Mouse (Mus musculus): ENCODE results near the gene Cenpv.
"Not testable (repeated sequence)": the region's sequence is repeated elsewhere in the genome, so short reads cannot be mapped to it uniquely, and the experiment has no call there.

The Cenpv gene

DNA sequence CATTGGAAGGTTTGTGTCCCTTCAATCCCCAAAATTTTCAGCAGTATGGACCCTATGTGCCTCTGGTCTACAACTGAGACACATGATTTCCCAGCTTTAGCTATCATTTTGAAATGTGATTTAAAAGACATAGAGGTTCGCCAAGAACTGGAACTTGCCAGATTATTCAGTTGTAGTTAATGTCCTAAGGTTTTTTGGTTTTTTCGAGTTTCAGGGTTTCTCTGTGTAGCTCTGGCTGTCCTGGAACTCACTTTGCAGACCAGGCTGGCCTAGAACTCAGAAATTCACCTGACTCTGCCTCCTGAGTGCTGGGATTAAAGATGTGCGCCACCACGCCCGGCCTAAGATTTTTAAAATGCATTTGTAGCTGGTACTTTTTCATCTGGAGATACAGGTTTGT lies 14.6 kb upstream of the Cenpv start:
- no peak for DNase-seq

DNA sequence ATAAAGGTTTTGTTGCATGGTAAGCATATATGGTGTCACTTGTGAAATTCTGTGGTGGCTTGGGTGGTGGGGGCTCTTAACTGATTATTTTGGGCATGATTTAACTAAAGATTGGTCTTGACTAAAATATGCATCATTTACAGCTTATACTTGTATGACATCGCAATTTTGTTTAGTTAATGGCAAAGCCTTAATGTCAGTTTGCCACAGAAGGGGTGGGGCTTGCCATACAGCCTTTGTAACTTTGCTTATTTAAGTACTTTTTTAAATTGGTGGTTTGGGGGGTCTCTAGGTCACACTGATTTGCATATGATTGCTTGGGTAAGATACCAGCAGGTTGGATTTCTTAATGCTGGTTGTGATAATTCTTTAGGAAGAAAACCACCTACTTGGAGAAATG lies 14.1 kb upstream of the Cenpv start:
- DNase-seq, result no peak

DNA sequence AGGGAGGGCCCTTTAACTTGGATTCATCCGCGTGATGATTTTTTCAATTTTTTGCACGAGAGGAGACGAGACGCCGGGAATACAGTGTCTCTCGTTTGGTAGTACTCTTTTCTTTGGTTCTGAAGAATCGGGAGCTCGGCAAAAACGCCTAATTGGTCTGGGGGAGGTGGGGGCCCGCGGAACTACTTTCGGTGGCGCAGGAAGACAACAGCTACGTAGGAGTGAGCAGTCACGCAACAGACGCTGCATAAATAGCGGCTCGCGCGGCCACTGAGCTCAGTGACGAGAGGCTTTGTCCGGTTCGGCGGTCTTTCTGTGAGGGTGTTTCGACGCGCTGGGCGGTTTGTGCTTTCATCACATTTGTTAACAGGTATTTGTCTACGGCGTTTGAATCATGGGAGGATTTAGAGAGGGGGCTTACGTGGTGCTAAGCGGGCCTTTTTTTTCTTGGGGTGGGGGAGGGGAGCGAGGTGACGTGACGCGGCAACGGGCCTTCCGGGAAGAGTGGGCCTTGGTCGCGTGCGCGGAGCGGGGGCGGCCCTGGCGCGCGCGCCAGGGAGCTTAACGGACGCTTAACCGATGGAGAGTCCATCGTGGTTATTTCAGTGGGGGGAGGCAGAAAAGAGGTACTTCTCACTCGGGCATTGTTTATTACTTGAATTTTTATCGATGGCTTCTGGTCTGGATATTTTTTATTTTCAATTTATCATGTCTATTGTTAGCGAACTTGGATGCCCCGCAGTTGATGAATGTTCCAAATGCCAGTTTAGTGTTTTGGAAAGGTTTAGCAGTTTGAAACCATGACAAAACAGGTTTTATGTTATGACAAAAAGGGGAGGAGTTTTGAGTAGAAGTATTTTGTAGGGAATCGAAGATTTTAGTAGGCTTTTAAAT lies 12.4 kb upstream of the Cenpv start:
- DNase-seq, result peak; percentile 83 to 92

DNA sequence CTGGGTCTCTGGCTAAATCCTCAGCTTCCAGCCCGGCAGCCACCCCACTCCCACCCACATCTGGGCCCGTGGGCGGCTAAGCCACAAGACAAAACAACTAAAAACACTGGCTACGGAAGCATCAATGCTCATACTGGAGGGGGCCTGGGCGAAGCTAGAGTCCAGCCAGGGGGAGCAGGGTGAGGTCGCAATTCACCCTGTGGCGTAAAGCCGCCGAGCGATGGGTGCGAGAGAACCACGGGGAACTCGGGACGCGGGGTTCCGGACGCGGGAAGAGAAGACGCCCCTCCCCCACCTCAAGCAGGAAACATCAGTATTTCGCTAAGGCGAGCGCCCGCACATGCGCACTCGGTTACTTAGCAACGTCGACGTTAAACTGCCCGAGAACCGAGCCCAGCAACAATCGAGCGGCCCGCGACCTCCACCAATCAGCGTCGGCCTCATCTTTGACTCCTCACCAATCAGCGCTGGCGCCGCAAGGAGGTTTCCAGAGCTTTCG lies 11.7 kb upstream of the Cenpv start, which contains the start of gene Ubb:
Gene Ubb, plus strand, starts transcription at position 445 of the 499 bp plus-strand sequence.
- peak; percentile 99 for DNase-seq

DNA sequence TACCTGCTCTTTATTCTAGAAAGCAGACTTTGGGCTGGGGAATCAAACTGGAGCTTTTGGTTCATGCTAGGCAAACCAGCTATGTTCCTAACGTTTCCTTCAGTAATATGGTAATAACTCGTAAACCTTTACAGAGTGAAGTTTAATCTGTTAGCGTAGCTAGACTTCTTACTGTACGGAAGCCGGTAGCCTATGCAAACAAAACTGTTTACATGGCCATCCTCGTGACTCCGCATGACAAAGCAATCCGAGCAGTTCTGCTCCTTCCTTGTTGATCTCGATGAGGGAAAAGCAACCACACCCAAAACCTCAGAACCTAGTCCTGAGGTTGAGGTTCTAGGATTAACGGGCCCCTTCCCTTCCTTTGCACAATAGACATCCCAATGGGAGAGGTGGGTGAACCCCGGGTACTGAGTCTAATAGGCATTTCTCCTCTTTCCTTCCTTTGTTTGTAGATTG lies 11.2 kb upstream of the Cenpv start:
- DNase-seq, result peak; percentile 55 to 66

DNA sequence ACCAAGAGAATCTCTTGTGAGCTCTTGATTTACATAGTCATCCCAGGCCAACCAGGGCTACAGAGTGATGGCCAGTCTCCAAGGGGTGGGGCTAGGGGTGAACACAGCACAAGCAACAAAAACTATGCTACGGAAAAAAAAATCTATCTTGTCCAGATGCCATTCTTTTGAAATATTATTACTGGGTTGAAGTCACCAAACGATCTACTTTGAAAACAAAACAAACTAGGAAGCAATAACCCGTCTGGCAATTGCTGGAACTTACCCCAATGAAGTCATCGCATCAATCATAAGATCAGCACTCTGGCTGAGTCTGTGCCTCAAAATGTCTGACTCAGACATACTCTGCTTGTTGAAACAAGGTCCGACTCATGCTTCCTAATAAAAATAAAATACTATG lies 10.7 kb upstream of the Cenpv start:
- peak; percentile 70 to 77 for DNase-seq

- no peak for DNase-seq
These were observed 4.9 kb upstream of the Cenpv start for GRCm38 (mm10) chr11:62543991-62544390.

DNA sequence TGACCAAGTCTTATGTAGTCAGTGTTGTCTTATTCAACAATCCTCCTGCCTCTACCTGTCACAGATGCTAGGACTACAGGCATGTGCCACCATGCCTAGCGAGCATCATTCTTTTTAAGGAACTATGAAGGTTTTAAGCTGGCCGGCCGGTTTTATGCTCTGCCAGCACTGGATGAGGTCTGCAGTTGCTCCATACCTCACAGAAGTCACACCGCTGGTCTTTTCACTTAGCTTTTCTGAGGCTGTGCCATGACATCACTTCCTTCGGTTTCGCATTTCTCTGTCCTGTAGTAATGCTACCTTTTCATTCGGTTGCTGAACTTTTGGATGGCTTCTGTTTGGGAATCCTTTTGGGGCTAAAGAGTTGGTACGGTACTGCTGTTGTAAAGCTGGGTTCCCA lies 2.5 kb upstream of the Cenpv start:
- no peak for DNase-seq

GRCm38 (mm10) chr11:62540969-62541368 lies 1.9 kb upstream of the Cenpv start:
- no peak for DNase-seq

DNA sequence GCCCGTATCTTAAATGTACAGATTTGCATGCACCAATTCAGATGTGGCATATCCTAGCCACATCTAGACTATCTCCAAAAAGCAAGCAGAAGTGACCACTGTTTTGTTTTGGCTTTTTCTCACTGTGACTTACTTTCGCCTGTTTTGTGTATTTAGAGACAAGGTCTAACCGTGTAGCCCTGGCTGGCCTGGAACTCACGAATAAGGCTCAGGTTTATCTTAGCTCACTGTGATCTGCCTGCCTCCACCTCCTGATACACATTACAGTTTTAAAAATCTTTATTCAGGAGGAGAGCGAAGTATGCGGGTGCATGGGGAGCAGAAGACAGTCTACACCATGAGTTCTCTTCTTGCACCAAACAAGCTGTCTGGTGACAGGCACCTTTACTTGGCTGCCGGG lies 1.1 kb upstream of the Cenpv start:
- DNase-seq, result no peak

- peak; percentile 58 to 72 for DNase-seq
These were observed 556 bp downstream of the Cenpv start for GRCm38 (mm10) chr11:62538321-62539088.

GRCm38 (mm10) chr11:62537590-62537989 lies 1.5 kb downstream of the Cenpv start:
- no peak for DNase-seq

- DNase-seq, result no peak
These were observed 2.0 kb downstream of the Cenpv start for GRCm38 (mm10) chr11:62537089-62537488.

DNA sequence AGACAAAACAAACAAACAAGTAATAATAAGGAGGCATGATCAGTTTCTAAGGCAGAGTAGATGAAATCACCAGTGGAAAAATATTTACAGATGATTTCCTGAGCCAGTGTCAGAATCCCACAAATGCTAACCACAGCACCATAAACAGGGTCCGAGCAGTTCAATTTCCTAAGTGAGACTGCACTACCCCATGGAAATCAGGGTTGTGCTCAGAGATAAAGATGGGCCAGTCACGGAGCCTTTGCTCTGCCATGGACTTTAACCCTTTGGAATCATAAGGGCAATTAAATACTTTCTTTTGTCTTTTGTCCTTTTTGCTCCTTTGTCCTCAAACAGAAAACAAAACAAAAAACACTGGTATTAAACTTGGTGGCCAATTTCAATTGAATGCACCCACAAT lies 16.8 kb downstream of the Cenpv start:
- no peak for DNase-seq

DNA sequence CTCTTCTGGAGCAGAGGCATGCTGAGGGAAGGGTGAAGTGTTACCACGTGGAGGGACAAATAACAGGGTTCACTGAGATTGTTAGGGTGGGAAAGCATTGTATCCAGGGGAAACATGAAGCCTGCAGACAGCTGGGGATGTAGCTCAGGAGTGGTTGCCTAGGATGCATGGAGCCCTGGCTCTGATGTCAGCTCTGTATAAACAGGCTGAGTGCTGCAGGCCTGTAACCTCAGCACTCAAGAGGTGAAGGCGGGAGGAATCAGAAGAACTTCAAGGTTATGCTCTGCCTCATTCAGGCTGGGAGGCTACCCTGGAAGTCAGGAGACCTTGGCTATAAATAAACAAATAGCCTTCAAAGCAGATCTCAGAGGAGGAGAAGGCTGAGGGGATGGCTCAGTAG lies 20.1 kb downstream of the Cenpv start:
- DNase-seq, result no peak

GRCm38 (mm10) chr11:62513311-62513710 lies 25.8 kb downstream of the Cenpv start:
- DNase-seq, result no peak

- no peak for DNase-seq
These were observed 26.5 kb downstream of the Cenpv start for GRCm38 (mm10) chr11:62512529-62513080.

DNA sequence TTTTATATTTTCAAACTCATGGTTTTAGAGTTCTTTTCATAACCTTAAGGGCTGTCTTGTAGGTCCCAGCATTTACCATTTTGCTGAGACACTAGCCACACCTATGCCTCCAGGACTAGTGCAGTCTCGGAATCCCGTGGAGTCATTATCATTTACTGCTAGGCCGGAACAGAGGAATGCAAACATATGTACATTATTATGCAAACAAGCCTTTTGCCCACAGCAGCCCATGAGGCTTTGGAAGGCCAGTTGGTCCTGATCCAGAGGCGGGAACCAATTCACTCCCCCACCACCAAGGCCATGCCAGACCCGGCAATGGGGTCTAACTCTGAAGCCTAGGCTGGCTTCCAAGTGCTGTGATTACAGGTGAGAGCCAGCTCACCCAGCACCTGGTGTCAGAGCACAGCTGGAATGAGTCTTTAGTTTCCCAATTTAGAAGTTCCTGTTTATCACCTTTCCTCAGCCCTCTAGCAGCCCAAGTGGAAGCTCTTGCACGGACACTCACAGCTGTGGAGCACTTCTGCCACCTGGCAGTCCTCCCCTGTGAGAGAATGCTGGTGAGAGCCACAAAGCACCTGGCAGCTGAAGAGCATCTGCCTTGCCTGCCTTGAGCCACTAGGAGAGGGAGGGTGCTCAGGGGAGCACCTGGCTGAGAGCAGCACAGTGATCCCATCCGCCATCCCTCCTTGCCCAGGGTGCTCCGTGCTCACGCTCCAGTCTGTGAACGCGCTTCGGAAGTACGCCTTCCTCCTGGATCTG lies 27.4 kb downstream of the Cenpv start:
- DNase-seq, result no peak

DNA sequence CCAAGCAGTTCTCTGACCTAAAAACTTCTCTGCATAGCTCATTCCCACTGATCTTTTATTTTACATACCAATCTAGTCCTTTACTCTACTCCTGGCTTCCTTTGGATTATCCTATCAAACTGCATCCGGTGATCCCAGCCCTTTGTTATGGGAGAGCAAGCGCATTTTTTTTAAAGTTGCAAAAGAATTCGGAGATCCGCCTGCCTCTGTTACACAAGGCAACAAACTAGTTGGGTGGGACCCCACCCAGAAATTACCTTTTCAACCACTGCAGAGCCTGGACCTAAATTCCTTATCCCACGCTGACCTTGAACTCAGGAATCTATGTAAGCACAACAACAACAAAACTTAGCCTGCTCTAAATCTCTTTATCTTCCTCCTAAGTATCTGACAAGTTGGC lies 28.1 kb downstream of the Cenpv start:
- no peak for DNase-seq

DNA sequence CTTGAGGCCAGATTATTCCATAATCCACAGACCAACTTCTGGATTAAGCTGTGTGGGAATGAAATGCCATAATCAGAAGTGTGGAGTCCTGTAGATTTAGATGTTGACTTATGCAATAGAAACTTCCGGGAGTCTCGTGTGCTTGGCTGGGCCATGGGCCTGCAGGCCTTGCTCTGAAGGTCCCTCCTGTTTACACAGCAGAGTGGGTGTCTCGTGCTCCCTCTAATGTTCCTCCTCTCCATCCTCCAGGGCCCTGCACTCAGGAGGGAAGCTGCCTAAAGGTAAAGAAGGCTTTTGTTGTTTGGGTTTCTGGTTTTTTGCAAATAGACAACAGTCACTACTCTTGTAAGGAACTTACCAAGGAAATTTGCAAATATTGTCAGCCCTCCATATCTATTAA lies 29.5 kb downstream of the Cenpv start:
- no peak for DNase-seq

DNA sequence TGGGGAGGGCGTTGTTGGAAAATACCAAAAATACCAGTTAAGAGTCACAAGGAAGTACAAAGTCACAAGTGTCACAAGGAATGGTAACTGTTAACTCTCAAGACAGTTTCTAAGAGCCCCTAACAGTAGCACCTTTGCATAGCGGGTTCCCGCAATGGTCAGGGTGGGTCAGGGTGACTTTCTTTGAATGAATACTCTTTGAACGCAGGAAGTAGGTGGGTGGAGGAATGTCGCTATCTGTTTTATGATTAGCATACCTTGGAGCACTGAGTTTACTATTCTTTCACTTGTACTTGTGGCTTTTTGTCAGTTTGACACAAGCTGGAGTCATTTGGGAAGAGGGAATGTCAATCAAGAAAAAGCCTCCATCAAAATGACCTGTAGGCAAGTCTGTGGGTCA lies 30.2 kb downstream of the Cenpv start:
- not testable (repeated sequence) for DNase-seq

GRCm38 (mm10) chr11:62508365-62508764 lies 30.7 kb downstream of the Cenpv start:
- not testable (repeated sequence) for DNase-seq

GRCm38 (mm10) chr11:62507683-62508082 lies 31.4 kb downstream of the Cenpv start:
- DNase-seq, result no peak
